Mouse (Mus musculus): Measurements from ENCODE around the gene 1700020L24Rik. TPM values are rescaled to one million over a fixed set of nuclear protein-coding genes. Genes with fewer than 3 reads are reported as not detected.
A peak's percentile ranks its signal among the peaks of the same experiment; 100 is the strongest.

Gene 1700020L24Rik
- 0.26 and 1.0 TPM in 2 replicates for polyA plus RNA-seq (2015; fragmentation: Nextera tagmentation; extraction: Ambion mirVana)

GRCm38 (mm10) chr11:83437377-83437776 is at the start of gene 1700020L24Rik:
1700020L24Rik (plus strand) TSS chr11:83437677.
- ATAC-seq = no peak
- 90% methylated on average over 1 of the region's 1 CpGs for WGBS

GRCm38 (mm10) chr11:83393062-83393461 is 44.4 kb upstream of the 1700020L24Rik start:
- WGBS = 90% methylated on average over 4 of the region's 4 CpGs
- Histone ChIP-seq H3K27ac (ENCODE audit: low read length) (peak overlapping the region; percentile 45), H3K4me1 (replicated peaks; ENCODE audit: control insufficient read depth, insufficient read depth, low read length) (peaks cover 15% of the 10 kb centered on the region), H3K9me3 (ENCODE audit: control insufficient read depth, low read length) (no peaks in the 10 kb centered on the region), H3K9ac (replicated peaks; ENCODE audit: low read depth, low read length) (no peak overlapping the region), H3K4me2 (ENCODE audit: low read length) (no peak overlapping the region), H3K27me3 (replicated peaks; ENCODE audit: control insufficient read depth, insufficient read depth, low read length) (no peaks in the 10 kb centered on the region), H3K36me3 (ENCODE audit: control insufficient read depth, insufficient read depth) (peaks cover 22% of the 10 kb centered on the region), H3K4me3 (replicated peaks; ENCODE audit: low read length) (no peak overlapping the region)
- ATAC-seq = no peak

More at GRCm38 (mm10) chr11:83437377-83437776, at the start of gene 1700020L24Rik:
- Histone ChIP-seq H3K27me3 (replicated peaks; ENCODE audit: control insufficient read depth, insufficient read depth, low read length) (peaks cover 13% of the 10 kb centered on the region), H3K4me1 (replicated peaks; ENCODE audit: control insufficient read depth, insufficient read depth, low read length) (0 out of 2 replicates have a peak, but pooled peaks cover 2% of the 10 kb centered on the region), H3K4me2 (ENCODE audit: low read length) (no peak within 1 kb of the TSS), H3K9me3 (ENCODE audit: control insufficient read depth, low read length) (no peaks in the 10 kb centered on the region), H3K36me3 (ENCODE audit: control insufficient read depth, insufficient read depth) (no peaks in the 10 kb centered on the region), H3K9ac (replicated peaks; ENCODE audit: low read depth, low read length) (no peak within 1 kb of the TSS), H3K27ac (ENCODE audit: low read length) (no peak within 1 kb of the TSS), H3K4me3 (replicated peaks; ENCODE audit: low read length) (no peak within 1 kb of the TSS)

GRCm38 (mm10) chr11:83394802-83395439 is 42.6 kb upstream of the 1700020L24Rik start:
- Histone ChIP-seq H3K9me3 (ENCODE audit: control insufficient read depth, low read length) (no peaks in the 10 kb centered on the region), H3K27me3 (replicated peaks; ENCODE audit: control insufficient read depth, insufficient read depth, low read length) (no peaks in the 10 kb centered on the region), H3K4me2 (ENCODE audit: low read length) (no peak overlapping the region), H3K27ac (ENCODE audit: low read length) (peak overlapping the region; percentile 65), H3K36me3 (ENCODE audit: control insufficient read depth, insufficient read depth) (peaks cover 27% of the 10 kb centered on the region), H3K4me1 (replicated peaks; ENCODE audit: control insufficient read depth, insufficient read depth, low read length) (peaks cover 15% of the 10 kb centered on the region), H3K4me3 (replicated peaks; ENCODE audit: low read length) (no peak overlapping the region), H3K9ac (replicated peaks; ENCODE audit: low read depth, low read length) (no peak overlapping the region; the same call in 1 of the 2 replicates)
- peak; percentile 88 for ATAC-seq
- WGBS = 8% methylated on average over 6 of the region's 6 CpGs

GRCm38 (mm10) chr11:83397626-83398025 is 39.9 kb upstream of the 1700020L24Rik start:
- Histone ChIP-seq H3K9me3 (ENCODE audit: control insufficient read depth, low read length) (no peaks in the 10 kb centered on the region), H3K4me3 (replicated peaks; ENCODE audit: low read length) (no peak overlapping the region), H3K9ac (replicated peaks; ENCODE audit: low read depth, low read length) (no peak overlapping the region), H3K4me1 (replicated peaks; ENCODE audit: control insufficient read depth, insufficient read depth, low read length) (peaks cover 15% of the 10 kb centered on the region), H3K4me2 (ENCODE audit: low read length) (no peak overlapping the region), H3K27ac (ENCODE audit: low read length) (no peak overlapping the region), H3K36me3 (ENCODE audit: control insufficient read depth, insufficient read depth) (peaks cover 21% of the 10 kb centered on the region), H3K27me3 (replicated peaks; ENCODE audit: control insufficient read depth, insufficient read depth, low read length) (no peaks in the 10 kb centered on the region)
- WGBS = 96% methylated on average over 7 of the region's 7 CpGs
- ATAC-seq = no peak

- Histone ChIP-seq H3K27ac (ENCODE audit: low read length) (no peak overlapping the region), H3K9ac (replicated peaks; ENCODE audit: low read depth, low read length) (no peak overlapping the region), H3K4me3 (replicated peaks; ENCODE audit: low read length) (no peak overlapping the region), H3K36me3 (ENCODE audit: control insufficient read depth, insufficient read depth) (peaks cover 23% of the 10 kb centered on the region), H3K4me1 (replicated peaks; ENCODE audit: control insufficient read depth, insufficient read depth, low read length) (peaks cover 15% of the 10 kb centered on the region), H3K4me2 (ENCODE audit: low read length) (no peak overlapping the region), H3K27me3 (replicated peaks; ENCODE audit: control insufficient read depth, insufficient read depth, low read length) (no peaks in the 10 kb centered on the region), H3K9me3 (ENCODE audit: control insufficient read depth, low read length) (no peaks in the 10 kb centered on the region)
- 77% methylated on average over 5 of the region's 5 CpGs for WGBS
- ATAC-seq = no peak
Measured at GRCm38 (mm10) chr11:83398724-83399123, 38.8 kb upstream of the 1700020L24Rik start.

GRCm38 (mm10) chr11:83403787-83404186 is 33.7 kb upstream of the 1700020L24Rik start:
- Histone ChIP-seq H3K36me3 (ENCODE audit: control insufficient read depth, insufficient read depth) (peaks cover 17% of the 10 kb centered on the region), H3K4me2 (ENCODE audit: low read length) (no peak overlapping the region), H3K4me1 (replicated peaks; ENCODE audit: control insufficient read depth, insufficient read depth, low read length) (no peaks in the 10 kb centered on the region; the same call in 1 of the 2 replicates), H3K9ac (replicated peaks; ENCODE audit: low read depth, low read length) (no peak overlapping the region), H3K27me3 (replicated peaks; ENCODE audit: control insufficient read depth, insufficient read depth, low read length) (no peaks in the 10 kb centered on the region), H3K27ac (ENCODE audit: low read length) (no peak overlapping the region), H3K4me3 (replicated peaks; ENCODE audit: low read length) (no peak overlapping the region), H3K9me3 (ENCODE audit: control insufficient read depth, low read length) (no peaks in the 10 kb centered on the region)
- no peak for ATAC-seq
- WGBS = 82% methylated on average over 7 of the region's 7 CpGs

GRCm38 (mm10) chr11:83406391-83406790 is 31.1 kb upstream of the 1700020L24Rik start:
- no peaks in the 10 kb centered on the region for H3K9me3 ChIP-seq (ENCODE audit: control insufficient read depth, low read length)
- 72% methylated on average over 3 of the region's 3 CpGs for WGBS

GRCm38 (mm10) chr11:83408242-83408641 is 29.2 kb upstream of the 1700020L24Rik start:
- WGBS = 50% methylated on average over 8 of the region's 8 CpGs
- H3K4me2 ChIP-seq (ENCODE audit: low read length) = no peak overlapping the region
- H3K27me3 ChIP-seq (replicated peaks; ENCODE audit: control insufficient read depth, insufficient read depth, low read length) = no peaks in the 10 kb centered on the region
- ATAC-seq = no peak
- no peak overlapping the region for H3K27ac ChIP-seq (ENCODE audit: low read length)
- H3K9ac ChIP-seq (replicated peaks; ENCODE audit: low read depth, low read length) = no peak overlapping the region
- H3K36me3 ChIP-seq (ENCODE audit: control insufficient read depth, insufficient read depth) = peaks cover 6% of the 10 kb centered on the region; the same call in 1 of the 2 replicates
- H3K4me3 ChIP-seq (replicated peaks; ENCODE audit: low read length) = no peak overlapping the region
- peaks cover 19% of the 10 kb centered on the region for H3K4me1 ChIP-seq (replicated peaks; ENCODE audit: control insufficient read depth, insufficient read depth, low read length)
- no peaks in the 10 kb centered on the region for H3K9me3 ChIP-seq (ENCODE audit: control insufficient read depth, low read length)

More at GRCm38 (mm10) chr11:83406391-83406790, 31.1 kb upstream of the 1700020L24Rik start:
- H3K4me1 ChIP-seq (replicated peaks; ENCODE audit: control insufficient read depth, insufficient read depth, low read length) = peaks cover 17% of the 10 kb centered on the region
- H3K36me3 ChIP-seq (ENCODE audit: control insufficient read depth, insufficient read depth) = peaks cover 13% of the 10 kb centered on the region
- no peak for ATAC-seq
- H3K4me2 ChIP-seq (ENCODE audit: low read length) = no peak overlapping the region
- H3K9ac ChIP-seq (replicated peaks; ENCODE audit: low read depth, low read length) = no peak overlapping the region
- H3K27me3 ChIP-seq (replicated peaks; ENCODE audit: control insufficient read depth, insufficient read depth, low read length) = no peaks in the 10 kb centered on the region
- H3K27ac ChIP-seq (ENCODE audit: low read length) = no peak overlapping the region
- H3K4me3 ChIP-seq (replicated peaks; ENCODE audit: low read length) = no peak overlapping the region

GRCm38 (mm10) chr11:83409087-83409754 is 28.3 kb upstream of the 1700020L24Rik start, which contains the start of gene Rasl10b:
Rasl10b (plus strand) TSS chr11:83409137.
- Histone ChIP-seq H3K4me2 (ENCODE audit: low read length) (peak within 1 kb of the TSS; percentile 85), H3K27ac (ENCODE audit: low read length) (no peak within 1 kb of the TSS), H3K9ac (replicated peaks; ENCODE audit: low read depth, low read length) (peak within 1 kb of the TSS; percentile 85), H3K36me3 (ENCODE audit: control insufficient read depth, insufficient read depth) (no peaks in the 10 kb centered on the region), H3K27me3 (replicated peaks; ENCODE audit: control insufficient read depth, insufficient read depth, low read length) (no peaks in the 10 kb centered on the region), H3K9me3 (ENCODE audit: control insufficient read depth, low read length) (no peaks in the 10 kb centered on the region), H3K4me3 (replicated peaks; ENCODE audit: low read length) (peak within 1 kb of the TSS; percentile 82), H3K4me1 (replicated peaks; ENCODE audit: control insufficient read depth, insufficient read depth, low read length) (peaks cover 19% of the 10 kb centered on the region)
- ATAC-seq = peak; percentile 91
- 1% methylated on average over 31 of the region's 44 CpGs for WGBS

All from forebrain, embryonic 16.5 days (tissue).